Mouse (Mus musculus): ENCODE data around the gene Stard9. TPM values are rescaled to one million over a fixed set of nuclear protein-coding genes. Genes with fewer than 3 reads are reported as not detected.
"Not testable (repeated sequence)": the region's sequence is repeated elsewhere in the genome, so short reads cannot be mapped to it uniquely, and the experiment has no call there.

The Stard9 gene
- total RNA-seq, 1 experiment from 2014 or later: 31.6 TPM

DNA sequence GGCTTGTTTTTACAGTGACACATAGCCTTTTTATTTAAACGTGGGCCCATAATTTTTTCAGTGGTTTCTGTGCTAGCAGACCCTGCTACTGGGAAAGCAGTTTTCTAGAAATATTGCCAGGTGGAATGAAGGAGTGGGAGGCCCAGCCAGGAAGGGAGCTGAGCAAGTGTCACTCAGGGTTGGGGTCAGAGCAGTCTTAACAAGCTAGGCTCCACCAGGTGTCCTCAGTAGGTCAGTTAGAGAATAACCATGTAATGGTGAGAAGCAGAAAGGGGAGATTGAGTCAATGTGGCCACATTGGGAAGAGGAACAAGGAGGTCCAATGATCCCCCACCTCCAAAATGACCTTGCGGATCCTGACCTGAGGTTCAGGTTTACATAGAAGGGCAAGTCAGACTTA, 25.8 kb downstream of the Stard9 start:
- DNase-seq: no peak

DNA sequence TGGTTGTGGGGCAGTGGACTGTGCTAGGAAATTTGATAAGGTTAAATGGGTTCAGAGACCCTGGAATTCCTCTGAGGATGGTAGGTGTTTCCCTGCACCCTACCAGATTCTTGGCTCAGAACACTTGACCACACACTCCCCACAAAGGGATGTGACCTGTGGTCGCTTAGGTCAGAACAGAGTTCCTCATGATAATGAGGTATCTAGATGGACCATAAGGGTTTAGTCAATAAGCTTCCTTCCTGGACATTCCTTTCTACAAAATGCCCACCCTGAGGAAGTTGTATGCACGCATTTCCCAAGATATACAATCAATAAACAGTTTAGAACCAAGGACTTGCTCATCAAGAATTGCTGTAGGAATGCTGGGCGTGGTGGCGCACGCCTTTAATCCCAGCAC, 27.0 kb downstream of the Stard9 start:
- no peak for DNase-seq

DNA sequence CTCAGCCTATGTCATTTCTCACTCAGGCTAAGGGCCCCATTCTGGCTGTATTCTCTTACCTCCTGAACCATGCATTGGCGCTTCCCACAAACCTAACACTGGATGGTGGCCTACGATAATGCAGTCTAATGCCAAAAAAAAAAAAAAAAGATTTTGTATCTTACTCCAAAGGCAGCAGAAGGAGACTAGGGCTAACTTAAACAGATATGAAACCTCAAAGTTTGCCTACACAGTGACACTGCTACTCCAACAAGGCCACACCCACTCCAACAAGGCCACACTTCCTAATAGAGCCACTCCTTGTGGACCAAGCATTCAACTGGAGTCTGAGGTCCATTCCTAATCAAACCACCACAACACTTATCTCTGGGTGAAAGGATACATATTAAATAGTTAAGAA, 27.8 kb downstream of the Stard9 start:
- no peak for DNase-seq

DNA sequence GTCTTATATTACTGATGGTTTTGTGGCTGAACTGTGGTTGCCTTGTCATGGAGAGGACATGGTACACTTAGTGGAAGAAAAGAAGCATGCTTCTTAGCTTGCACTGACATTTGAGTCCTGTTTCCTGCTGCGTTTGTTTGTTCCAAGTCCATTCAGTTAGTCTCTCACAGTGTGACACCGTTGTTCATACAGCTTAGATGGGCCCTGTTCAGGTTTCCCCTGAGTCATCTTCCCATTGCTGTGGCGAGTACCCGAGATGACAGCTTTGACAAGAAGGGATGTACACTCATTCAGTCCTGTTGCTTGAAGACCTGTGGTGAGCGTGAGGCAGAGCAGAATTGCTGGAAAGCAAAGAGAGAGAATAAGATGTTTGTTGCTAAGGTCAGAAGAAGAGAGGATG, 29.6 kb downstream of the Stard9 start:
- no peak for DNase-seq

DNA sequence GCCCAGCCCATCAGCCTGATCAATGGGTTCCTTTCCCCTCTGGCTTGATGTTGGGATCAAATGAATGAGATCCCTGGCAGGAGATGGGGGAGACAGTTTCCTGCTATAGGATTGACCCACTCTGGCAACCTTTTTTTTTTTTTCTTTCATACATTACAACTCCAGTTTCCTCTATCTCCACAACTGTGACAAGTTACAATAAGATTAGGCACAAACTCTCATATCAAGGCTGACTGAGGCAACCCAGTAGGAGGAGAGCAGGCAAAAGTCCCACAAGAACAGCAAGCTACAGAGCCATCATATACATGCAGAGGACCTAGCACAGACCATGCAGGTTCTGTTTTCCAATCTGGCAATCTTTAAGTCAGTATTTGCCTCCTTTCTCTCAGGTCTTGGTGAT, 30.4 kb downstream of the Stard9 start:
- DNase-seq: no peak

DNA sequence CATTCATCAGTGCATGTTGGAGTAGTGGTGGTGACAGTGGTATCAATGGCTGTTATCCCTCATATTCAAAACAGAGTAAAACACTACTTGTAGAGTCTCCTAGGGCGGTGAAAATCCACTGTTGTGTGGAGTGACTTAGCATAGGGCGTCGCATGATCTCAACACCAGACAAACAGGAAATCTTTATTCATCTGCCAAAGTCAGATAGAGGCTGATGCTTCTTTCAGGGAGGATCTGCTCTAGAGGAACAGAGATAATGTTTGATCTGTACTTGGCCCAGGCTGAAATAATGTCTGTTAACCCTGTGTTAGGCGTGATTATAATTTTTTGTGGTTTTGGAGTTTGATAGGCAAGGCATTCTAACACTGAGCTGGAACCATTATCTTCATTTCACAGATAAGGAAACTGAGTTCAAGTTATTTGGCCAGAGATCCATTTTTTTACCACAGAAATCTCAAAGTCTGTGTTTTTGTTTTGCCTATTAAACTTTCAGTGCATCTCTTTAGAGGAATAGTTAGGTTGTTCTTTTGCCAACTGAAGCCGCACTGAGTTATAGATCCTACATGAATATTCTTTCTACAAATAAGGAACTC, 31.7 kb downstream of the Stard9 start:
- DNase-seq: no peak

DNA sequence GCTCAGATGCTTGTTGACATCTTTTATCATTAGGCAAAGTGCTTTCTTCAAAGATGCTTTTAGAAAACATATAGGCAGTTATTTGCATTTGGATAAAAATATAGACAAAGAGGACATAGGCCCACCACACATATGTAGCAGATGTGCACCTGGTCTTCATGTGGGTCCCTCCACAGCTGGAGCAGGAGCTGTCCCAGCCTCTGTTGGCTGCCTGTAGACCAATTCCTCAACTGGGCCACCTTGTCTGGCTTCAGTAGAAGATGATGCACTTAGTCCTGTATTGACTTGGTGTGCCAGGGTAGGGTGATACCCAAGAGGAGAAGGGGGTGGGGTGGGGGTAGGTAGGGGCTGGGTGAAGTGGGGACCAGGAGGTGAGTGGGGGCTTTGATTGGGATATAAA, 33.8 kb downstream of the Stard9 start:
- no peak for DNase-seq

DNA sequence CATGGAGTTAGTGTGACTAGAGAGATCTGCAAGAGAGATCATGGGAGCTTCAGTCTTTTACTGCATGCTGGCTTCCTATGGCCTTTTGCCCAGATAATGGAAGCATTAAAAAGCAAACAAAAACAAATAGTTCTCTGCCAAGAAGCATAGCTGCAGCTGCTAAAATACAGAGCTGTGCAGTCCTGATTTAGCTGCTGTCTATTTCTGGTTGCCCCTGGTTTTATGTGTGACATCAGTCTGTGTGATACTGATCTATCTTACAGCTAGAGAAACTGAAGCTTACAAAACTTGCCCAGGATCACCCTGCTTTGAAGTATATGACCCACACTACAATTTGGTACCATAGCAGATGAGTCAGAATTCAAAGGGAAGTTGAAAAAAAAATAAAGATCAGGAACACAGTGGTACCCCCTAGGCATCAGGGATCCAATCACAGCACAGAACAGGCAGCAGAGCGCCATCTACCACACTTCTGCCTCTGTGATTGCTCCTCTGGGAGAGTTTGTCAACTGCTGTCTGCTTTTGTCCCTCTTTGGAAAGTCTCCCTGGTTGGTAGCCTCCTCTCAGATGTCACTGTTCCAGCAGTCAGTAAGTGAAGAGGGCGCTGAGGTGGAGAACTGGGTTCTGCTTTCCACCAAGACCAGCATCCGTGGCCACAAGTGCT, 34.7 kb downstream of the Stard9 start:
- no peak for DNase-seq

DNA sequence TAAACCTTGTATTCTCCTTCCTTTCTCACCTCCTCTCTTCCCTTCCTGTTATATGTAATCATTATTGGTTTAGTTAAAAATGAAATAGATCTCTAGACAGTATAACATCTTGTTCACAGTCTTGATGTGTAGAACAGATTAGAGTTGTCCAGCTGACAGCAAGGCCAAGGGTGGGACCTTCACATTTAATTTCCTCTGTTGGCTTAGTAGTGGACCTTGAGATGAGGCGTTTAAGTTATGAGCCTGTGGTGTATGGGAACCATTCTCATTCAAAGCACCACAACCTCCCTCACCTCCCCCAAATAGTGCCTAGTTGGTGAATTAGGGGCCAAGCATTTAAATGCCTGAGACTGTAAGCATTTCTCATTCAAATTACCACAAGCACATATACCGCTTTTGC, 38.5 kb downstream of the Stard9 start:
- DNase-seq: no peak

DNA sequence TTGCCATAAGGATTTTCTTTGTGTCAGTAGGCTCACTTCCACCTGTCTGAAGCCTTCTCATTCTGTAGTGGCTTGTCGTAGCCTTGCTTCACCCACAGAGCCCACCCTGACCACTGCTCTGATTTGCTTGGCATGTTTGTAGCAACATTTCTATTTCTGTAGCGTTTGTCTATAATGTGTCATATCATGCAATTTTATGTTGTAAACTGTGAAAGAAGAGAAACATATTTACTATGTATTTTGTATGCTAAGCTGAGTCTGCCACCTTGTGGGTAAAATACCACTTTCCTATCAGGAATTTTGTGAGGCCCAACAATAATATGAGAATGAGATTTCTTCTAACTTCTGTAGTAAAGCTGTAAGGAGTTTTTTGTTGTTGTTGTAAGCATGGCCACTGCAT, 41.3 kb downstream of the Stard9 start:
- DNase-seq: no peak

DNA sequence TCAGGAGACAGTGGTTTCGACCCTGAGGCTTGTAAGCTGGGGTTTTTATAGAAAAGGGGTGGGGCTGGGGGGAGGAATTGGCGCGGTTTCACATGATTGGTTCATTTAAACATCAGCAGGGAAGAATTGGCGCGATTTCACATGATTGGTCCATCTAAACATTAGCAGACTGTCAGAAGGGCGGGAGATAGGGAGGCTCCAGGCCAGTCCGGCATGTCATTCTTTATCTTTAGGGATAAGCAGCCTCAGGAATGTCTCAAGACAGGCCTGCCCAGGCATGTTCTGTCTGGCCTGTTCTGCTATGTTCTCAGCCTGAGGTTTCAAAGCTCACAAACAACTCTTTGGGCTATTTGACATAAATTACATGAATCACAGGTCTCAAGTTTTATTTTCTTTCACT, 52.2 kb downstream of the Stard9 start:
- DNase-seq: not testable (repeated sequence)

DNA sequence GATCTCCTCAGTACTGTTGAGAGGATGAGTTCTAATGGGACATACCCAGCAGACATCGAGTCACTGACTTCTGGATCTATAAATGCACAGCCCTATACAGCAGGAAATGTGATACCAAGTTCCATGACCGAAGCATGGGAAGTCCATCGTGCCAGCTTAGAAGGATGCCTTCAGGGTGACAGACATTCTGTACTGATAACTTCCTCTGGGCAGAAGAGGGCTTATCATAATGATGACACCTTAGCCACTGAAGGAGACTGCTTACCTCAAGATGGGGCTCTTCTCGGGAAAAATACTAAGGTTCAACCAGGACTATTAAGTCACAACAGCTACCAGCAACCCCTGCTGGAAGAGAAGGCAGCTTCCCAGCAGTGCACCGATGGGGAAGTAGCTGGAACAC, 68.8 kb downstream of the Stard9 start:
- DNase-seq: no peak

DNA sequence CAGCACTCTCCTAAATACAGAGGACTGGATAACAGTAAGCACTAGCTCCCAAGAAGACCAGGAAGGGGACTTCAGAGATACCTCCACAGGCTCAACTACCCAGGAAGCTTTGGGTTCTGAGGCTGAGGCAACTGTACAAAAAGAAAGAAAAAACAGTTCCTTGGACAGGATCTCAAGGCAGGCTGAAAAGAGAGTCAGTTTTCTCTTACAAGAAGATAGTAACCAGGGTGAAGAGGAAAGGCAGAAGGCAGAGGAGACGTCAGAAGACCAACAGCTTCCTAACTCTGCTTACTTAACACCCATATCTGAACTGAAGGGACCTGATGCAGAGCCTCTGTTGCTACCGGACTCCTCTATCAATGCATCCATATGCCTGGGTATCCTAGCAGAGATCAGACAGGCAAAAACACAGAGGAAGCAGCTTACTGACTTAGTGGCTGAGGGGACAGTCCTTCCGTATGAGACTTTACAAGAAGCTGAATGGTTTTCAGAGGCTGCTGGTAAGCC, 71.5 kb downstream of the Stard9 start:
- DNase-seq: no peak

DNA sequence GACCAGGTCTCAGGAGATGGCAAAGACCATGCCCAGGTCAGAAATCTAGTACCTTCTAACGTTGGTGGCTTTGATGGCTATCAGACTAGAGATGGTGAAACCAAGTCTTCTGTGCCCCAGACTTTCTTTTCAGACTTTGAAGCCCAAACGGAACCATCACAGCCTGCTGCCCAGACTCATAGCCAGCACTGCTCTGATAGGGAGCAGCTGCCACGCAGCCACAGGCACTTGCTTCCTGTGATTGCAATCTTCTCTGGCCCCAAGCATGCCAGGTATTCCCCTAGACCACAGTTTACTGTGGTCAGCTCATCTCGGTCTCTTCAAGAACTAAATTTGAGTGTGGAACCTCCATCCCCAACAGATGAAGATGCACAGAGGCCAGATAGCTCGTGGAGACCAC, 73.8 kb downstream of the Stard9 start:
- DNase-seq: no peak

DNA sequence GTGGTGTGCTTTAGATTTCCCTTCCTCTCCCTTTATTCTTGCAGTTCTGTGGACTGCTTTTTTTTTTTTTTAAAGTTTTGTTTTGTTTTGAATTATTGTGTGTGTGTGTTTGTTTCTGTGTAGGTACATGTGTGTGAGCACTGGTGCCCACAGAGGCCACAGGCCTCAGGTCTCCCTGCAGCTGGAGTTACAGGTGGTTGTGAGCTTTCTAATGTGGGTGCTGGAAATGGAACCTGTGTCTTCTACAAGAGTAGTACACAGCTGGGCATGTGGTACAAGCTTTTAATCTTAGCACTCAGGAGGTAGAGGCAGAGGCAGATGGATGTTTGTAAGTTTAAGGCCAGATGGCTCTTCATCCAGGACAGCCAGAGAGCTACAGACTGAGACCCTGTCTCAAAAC, 78.1 kb downstream of the Stard9 start:
- no peak for DNase-seq

DNA sequence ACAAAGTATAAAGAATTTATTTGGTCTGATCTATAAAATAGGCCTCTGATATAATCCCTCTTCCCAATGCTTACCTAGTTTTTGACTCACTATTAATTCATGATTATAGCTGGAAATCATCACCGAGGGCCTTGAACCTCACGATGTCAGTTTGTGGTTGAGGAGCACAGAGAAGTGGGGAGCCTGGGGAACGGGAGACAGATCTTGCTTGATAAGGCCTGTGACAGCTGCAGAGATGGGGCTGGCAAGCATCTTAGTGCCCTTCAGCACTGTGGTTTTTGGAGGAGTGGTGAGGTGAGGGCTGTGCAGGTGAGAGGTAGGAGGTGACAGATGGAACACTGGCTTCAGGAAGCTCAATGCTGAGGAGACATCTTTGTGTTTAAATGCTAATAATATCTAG, 81.2 kb downstream of the Stard9 start:
- no peak for DNase-seq

DNA sequence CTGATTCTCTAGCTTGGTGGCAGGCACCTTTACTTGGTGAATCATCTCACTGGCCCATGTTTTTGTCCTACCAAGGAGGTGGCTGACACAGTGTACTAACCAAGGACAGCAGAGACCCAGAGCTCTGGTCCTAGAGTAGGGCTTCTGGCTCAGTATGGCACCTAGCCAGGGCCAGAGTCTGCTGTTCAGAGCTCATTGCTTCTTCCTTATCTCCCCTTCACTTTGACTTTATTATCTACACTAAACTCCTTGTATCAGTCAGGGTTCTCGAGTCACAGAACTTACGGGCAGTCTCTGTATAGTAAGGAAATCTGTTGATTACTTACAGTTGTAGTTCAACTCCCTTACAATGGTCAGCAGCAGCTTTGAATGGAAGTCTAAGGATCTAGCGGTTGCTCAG, 82.0 kb downstream of the Stard9 start:
- peak; percentile 41 for DNase-seq

DNA sequence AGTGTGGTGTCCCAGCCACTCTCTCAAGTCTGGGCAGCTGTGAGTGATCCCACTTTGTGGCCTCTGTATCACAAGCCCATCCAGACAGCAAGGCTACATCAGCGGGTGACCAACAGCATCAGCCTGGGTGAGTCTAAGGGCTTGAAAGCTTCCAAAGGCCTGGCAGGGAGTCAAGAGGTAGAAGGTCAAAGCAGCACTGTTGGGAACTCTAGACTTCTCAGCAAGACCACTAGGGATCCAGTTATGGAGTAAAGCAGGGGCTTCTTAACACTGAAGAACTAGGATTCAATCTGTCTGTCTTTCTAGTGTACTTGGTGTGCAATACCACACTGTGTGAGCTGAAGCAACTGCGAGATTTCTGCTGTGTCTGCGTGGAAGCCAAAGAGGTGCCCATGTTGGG, 84.5 kb downstream of the Stard9 start:
- DNase-seq: no peak

DNA sequence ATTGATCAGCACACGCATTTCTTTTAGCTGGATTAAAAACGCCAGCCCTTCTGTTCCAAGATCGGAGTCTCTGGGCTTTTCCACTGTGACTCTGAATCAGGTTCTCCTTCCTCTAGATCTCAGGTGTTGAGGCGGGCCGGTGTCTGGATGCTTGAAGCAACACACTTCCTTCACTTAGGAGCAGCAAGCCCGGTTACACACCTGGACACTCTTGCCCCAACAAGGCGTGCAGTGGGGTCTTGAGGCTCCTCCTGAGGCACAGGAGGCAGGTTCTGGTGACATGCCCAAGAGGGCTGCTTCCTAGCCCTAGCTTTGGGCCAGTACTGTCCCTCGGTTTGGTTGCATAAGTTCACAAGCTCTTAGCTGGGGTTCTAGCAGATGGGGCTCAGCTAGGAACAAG, 89.6 kb downstream of the Stard9 start:
- DNase-seq: no peak

DNA sequence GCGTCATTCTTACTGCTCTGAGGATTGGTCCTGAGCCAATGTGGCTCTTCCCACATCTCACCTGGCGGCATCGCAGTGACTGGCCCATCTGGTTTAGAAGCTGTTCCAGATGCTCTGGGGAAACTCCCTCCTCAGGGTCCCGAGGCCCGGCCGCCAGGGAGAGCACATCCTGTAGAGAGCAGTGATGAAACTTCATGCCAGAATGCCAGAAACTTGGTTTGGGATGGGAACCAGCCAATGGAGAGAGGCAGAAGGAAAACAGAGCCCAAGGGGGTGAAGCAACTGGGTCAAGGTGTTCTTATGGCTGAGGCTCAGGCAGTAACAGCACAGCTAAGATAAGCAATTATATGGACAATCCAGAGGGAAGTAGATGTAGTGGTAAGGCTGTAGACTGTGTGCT, 91.9 kb downstream of the Stard9 start:
- DNase-seq: no peak

DNA sequence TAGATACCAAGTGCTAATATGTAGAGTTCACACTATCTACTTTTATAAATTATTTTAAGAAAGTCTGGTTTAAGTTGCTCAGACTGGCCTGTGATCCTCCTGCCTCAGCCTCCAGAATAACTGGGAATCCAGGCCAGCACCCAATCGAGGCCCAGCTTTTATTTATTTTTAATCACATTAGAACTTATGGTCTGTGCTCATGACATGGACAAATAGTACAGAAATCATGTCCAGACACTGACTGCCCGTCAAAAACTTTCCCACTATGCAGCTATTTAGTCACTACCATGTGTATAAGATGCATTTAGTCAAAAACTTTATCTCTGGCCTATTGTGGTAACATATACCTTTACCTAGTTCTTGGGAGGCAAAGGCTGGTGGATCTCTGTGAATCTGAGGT, 93.0 kb downstream of the Stard9 start:
- no peak for DNase-seq

DNA sequence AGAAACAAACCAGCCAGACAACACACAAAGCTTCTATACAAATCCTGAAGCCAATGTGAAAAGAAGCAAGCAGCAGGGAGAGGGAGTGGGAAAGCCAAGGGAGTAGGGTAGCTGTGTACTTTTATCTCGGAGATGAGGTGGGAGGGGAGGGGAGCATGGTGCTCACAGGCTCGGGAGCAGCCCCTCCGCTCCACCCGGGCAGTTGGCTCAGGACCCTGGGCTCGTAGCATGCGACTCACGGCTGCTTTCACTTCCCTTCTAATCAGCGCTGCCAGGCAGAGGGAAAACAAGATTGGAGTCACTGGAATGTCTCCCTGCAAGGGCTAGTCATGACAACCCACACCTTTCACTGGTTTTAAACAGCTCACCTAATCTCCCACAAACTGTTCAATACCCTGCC, 93.6 kb downstream of the Stard9 start:
- DNase-seq: no peak

DNA sequence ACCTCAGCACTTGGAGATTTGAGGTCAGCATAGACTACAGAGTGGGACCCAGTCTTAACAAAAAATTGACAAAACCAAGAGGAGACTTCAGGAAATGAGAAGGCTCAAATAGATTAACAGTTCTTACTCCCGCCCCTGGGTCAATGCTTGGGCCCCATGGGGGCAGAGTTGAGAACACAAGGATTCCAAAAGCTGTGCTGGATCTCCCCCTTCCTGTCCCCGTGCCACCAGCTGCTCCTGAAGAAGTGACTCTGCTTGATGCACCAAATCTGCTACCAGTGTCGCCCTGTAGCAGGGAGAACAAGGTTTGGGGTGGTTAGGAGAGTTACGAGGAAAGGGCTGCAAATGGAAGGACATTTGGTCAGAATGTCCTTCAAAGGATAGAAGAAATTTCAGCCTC, 94.7 kb downstream of the Stard9 start:
- no peak for DNase-seq

DNA sequence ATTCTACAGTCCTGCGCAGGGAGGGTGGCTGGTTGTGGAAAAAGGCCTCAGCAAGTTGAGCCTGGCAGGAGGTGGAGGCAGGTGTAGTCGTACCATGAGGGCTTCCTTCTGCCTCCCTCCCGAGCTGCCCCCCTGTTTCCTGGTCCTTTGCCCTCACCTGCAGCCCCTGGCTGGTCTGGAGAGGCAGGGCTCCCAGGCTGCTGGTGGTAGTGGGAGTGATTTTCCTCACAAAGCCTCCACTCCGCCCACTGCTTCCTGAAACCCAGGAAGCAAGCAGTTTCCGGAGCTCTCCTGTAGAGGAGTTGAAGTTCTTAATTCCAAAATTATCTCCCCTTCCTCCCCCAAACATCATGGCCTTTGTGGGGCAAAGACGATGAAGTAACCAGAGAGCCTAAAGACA, 95.3 kb downstream of the Stard9 start:
- no peak for DNase-seq
